Mouse (Mus musculus): ENCODE results near the gene Nap1l1. TPM values are rescaled to one million over a fixed set of nuclear protein-coding genes. Genes with fewer than 3 reads are reported as not detected.

Nap1l1 gene
- polyA plus RNA-seq, 1 experiment from 2014 or later, result 318 TPM

GRCm38 (mm10) chr10:111540678-111541077 is 67.7 kb downstream of the Nap1l1 start:
- H3K27ac ChIP-seq, result no peak overlapping the region
- H3K4me3 ChIP-seq, result no peak overlapping the region
- H3K36me3 ChIP-seq (ENCODE audit: poor library complexity, severe bottlenecking), result no peaks in the 10 kb centered on the region
- H3K9ac ChIP-seq, result no peak overlapping the region
- no peak overlapping the region for H3K4me2 ChIP-seq
- H3K4me1 ChIP-seq, result 0 out of 2 replicates have a peak, but pooled peaks cover 8% of the 10 kb centered on the region
- no peaks in the 10 kb centered on the region for H3K9me3 ChIP-seq (replicated peaks)
- no peaks in the 10 kb centered on the region for H3K27me3 ChIP-seq
- no peak for ATAC-seq
- 74% methylated on average over 9 of the region's 9 CpGs for WGBS

GRCm38 (mm10) chr10:111543106-111543505 is 70.1 kb downstream of the Nap1l1 start:
- WGBS, result 91% methylated on average over 7 of the region's 7 CpGs
- H3K27ac ChIP-seq, result no peak overlapping the region
- no peak overlapping the region for H3K4me3 ChIP-seq
- no peaks in the 10 kb centered on the region for H3K36me3 ChIP-seq (ENCODE audit: poor library complexity, severe bottlenecking)
- no peaks in the 10 kb centered on the region for H3K9me3 ChIP-seq (replicated peaks)
- H3K4me2 ChIP-seq, result no peak overlapping the region
- peaks cover 13% of the 10 kb centered on the region; the same call in 1 of the 2 replicates for H3K4me1 ChIP-seq
- no peaks in the 10 kb centered on the region for H3K27me3 ChIP-seq
- no peak overlapping the region for H3K9ac ChIP-seq
- ATAC-seq, result no peak

GRCm38 (mm10) chr10:111543781-111544260 is 70.8 kb downstream of the Nap1l1 start:
- Histone ChIP-seq H3K27me3 (no peaks in the 10 kb centered on the region), H3K9ac (no peak overlapping the region), H3K27ac (no peak overlapping the region), H3K4me3 (no peak overlapping the region), H3K4me2 (no peak overlapping the region), H3K36me3 (ENCODE audit: poor library complexity, severe bottlenecking) (no peaks in the 10 kb centered on the region), H3K9me3 (replicated peaks) (no peaks in the 10 kb centered on the region), H3K4me1 (peaks cover 13% of the 10 kb centered on the region; the same call in 1 of the 2 replicates)
- no peak for ATAC-seq
- 59% methylated on average over 7 of the region's 7 CpGs for WGBS

- Histone ChIP-seq H3K4me2 (no peak overlapping the region), H3K4me1 (peaks cover 13% of the 10 kb centered on the region; the same call in 1 of the 2 replicates), H3K9ac (no peak overlapping the region), H3K27ac (no peak overlapping the region), H3K36me3 (ENCODE audit: poor library complexity, severe bottlenecking) (no peaks in the 10 kb centered on the region), H3K27me3 (no peaks in the 10 kb centered on the region), H3K9me3 (replicated peaks) (no peaks in the 10 kb centered on the region), H3K4me3 (no peak overlapping the region)
- ATAC-seq, result no peak
- WGBS, result 85% methylated on average over 4 of the region's 4 CpGs
Observed at GRCm38 (mm10) chr10:111544311-111544710, 71.3 kb downstream of the Nap1l1 start.

DNA sequence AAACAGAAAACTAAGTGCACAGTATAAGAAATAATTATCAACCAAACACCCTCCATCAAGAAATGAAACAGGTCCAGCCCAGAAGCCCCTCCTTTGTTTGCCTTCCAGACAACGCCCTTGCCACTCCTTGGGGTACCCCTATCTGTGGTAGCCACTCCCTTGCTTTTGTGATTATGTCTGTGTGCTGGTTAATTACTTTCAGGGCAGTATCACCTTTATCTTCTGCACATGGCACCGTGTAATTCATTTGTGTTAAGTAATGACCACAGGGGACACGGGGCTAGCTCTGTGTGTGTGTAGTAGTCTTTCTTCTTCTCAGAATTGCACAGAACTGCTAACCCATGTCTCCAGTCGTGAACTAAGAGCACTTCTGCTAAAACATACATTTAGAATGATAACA is 72.6 kb downstream of the Nap1l1 start:
- no peak overlapping the region for H3K9ac ChIP-seq
- H3K4me3 ChIP-seq, result no peak overlapping the region
- peaks cover 7% of the 10 kb centered on the region; the same call in 1 of the 2 replicates for H3K4me1 ChIP-seq
- no peak for ATAC-seq
- 71% methylated on average over 4 of the region's 4 CpGs for WGBS
- no peak overlapping the region for H3K4me2 ChIP-seq
- no peak overlapping the region for H3K27ac ChIP-seq
- H3K36me3 ChIP-seq (ENCODE audit: poor library complexity, severe bottlenecking), result no peaks in the 10 kb centered on the region
- no peaks in the 10 kb centered on the region for H3K9me3 ChIP-seq (replicated peaks)
- no peaks in the 10 kb centered on the region for H3K27me3 ChIP-seq

Other genes with a start within 250 kb of the Nap1l1 start
- 6.7 and 6.8 TPM in 2 replicates for gene Bbs10, start 174.5 kb upstream of the Nap1l1 start, polyA plus RNA-seq (2015; fragmentation: Nextera tagmentation; extraction: Ambion mirVana)
- gene Phlda1, start 33.1 kb downstream of the Nap1l1 start, polyA plus RNA-seq (2015; fragmentation: Nextera tagmentation; extraction: Ambion mirVana), result 18.1 and 23.2 TPM in 2 replicates

Measured in forebrain, embryonic 13.5 days (tissue).